Mouse (Mus musculus) embryonic fibroblast, embryonic 13.5 days (primary cell): ENCODE measurements around the gene Rpusd3.
A peak's percentile ranks its signal among the peaks of the same experiment; 100 is the strongest.

Source experiments
- CTCF ChIP-seq: IDR thresholded peaks from 2 replicates; pipeline ENCODE4 v1.5.1; 2011; ENCODE audit warnings: mild to moderate bottlenecking, control low read depth, low read length, moderate library complexity, borderline replicate concordance; ENCODE audit not compliant: insufficient read depth
- POLR2A ChIP-seq: IDR thresholded peaks from 2 replicates; pipeline ENCODE4 v1.6.1; 2011; ENCODE audit warnings: low read depth, mild to moderate bottlenecking, control low read depth, low read length, moderate library complexity

- TF ChIP-seq CTCF = no peak
- peak; percentile 67 for TF ChIP-seq POLR2A
Observed at GRCm38 (mm10) chr6:113377172-113377495, 42.0 kb downstream of the Rpusd3 start.
